Mouse (Mus musculus) limb, embryonic 12.5 days (tissue): ENCODE data around the gene Iqschfp. TPM values are rescaled to one million over a fixed set of nuclear protein-coding genes. Genes with fewer than 3 reads are reported as not detected.

Experiments used
- ATAC-seq: fragments of 200-750 bp; cut with Nextera tagmentation; 2 replicates; pipeline ENCODE4 v1.8.0; 2017; ENCODE audit warnings: low read depth, moderate TSS enrichment; ENCODE audit not compliant: insufficient number of reproducible peaks, insufficient read depth, low FRiP score, low TSS enrichment
- H3K27ac ChIP-seq: fragments of 300-500 bp; sonication (generic); 2 replicates; pipeline ENCODE4 v1.5.1; 2016; ENCODE audit warnings: mild to moderate bottlenecking, moderate library complexity
- H3K27me3 ChIP-seq: fragments of 300-500 bp; sonication (generic); 2 replicates; pipeline ENCODE4 v1.6.1; 2016; ENCODE audit warnings: mild to moderate bottlenecking, moderate library complexity
- H3K36me3 ChIP-seq: fragments of 300-500 bp; sonication (generic); 2 replicates; pipeline ENCODE4 v1.6.1; 2016; ENCODE audit warnings: mild to moderate bottlenecking, moderate library complexity
- H3K4me1 ChIP-seq: fragments of 300-500 bp; sonication (generic); replicated peaks from 2 replicates; pipeline ENCODE4 v1.6.1; 2016
- H3K4me2 ChIP-seq: fragments of 300-500 bp; sonication (generic); 2 replicates; pipeline ENCODE4 v1.6.1; 2016; ENCODE audit warnings: mild to moderate bottlenecking, moderate library complexity
- H3K4me3 ChIP-seq: fragments of 300-500 bp; sonication (generic); replicated peaks from 2 replicates; pipeline ENCODE4 v1.5.1; 2016; ENCODE audit warnings: mild to moderate bottlenecking
- H3K9ac ChIP-seq: fragments of 300-500 bp; sonication (generic); replicated peaks from 2 replicates; pipeline ENCODE4 v1.6.1; 2016; ENCODE audit warnings: mild to moderate bottlenecking, moderate library complexity
- H3K9me3 ChIP-seq: fragments of 300-500 bp; sonication (generic); 2 replicates; pipeline ENCODE4 v1.6.1; 2016; ENCODE audit warnings: mild to moderate bottlenecking, moderate library complexity
- WGBS: fragments of 180-500 bp; shearing (Covaris S2); methylation state at CpG from one replicate; pipeline ENCODE4 v1.1.7; 2016; 5-methylcytosine and 5-hydroxymethylcytosine counted together
- polyA plus RNA-seq: library from polyadenylated mRNA; unstranded; fragments of >200 nt; fragmentation: Nextera tagmentation; extraction: Ambion mirVana; gene quantifications from 2 replicates; pipeline ENCODE4 v1.2.1, GENCODE M21; 2016

The Iqschfp gene
- polyA plus RNA-seq, 1 experiment from 2014 or later, result 0.87 TPM

GRCm38 (mm10) chr3:68493586-68494295 is 601.7 kb downstream of the Iqschfp start:
- H3K4me1 ChIP-seq, result peaks cover 43% of the 10 kb centered on the region
- H3K9me3 ChIP-seq, result no peaks in the 10 kb centered on the region
- peak overlapping the region; percentile 87 for H3K27ac ChIP-seq
- WGBS, result under 1% methylated on average over 56 of the region's 70 CpGs
- H3K9ac ChIP-seq, result peak overlapping the region; percentile 81
- H3K4me3 ChIP-seq, result peak overlapping the region; percentile 74
- peaks cover 20% of the 10 kb centered on the region for H3K27me3 ChIP-seq
- peak; percentile 37 for ATAC-seq
- no peaks in the 10 kb centered on the region for H3K36me3 ChIP-seq
- H3K4me2 ChIP-seq, result peak overlapping the region; percentile 98

- ATAC-seq, result peak; percentile 30
- Histone ChIP-seq H3K27ac (peak overlapping the region; percentile 78), H3K4me2 (peak overlapping the region; percentile 98), H3K9ac (peak overlapping the region; percentile 81), H3K9me3 (no peaks in the 10 kb centered on the region), H3K36me3 (no peaks in the 10 kb centered on the region), H3K4me3 (peak overlapping the region; percentile 74), H3K4me1 (peaks cover 38% of the 10 kb centered on the region), H3K27me3 (peaks cover 22% of the 10 kb centered on the region)
- WGBS, result under 1% methylated on average over 68 of the region's 68 CpGs
Observed at GRCm38 (mm10) chr3:68494296-68495095, 602.5 kb downstream of the Iqschfp start.

DNA sequence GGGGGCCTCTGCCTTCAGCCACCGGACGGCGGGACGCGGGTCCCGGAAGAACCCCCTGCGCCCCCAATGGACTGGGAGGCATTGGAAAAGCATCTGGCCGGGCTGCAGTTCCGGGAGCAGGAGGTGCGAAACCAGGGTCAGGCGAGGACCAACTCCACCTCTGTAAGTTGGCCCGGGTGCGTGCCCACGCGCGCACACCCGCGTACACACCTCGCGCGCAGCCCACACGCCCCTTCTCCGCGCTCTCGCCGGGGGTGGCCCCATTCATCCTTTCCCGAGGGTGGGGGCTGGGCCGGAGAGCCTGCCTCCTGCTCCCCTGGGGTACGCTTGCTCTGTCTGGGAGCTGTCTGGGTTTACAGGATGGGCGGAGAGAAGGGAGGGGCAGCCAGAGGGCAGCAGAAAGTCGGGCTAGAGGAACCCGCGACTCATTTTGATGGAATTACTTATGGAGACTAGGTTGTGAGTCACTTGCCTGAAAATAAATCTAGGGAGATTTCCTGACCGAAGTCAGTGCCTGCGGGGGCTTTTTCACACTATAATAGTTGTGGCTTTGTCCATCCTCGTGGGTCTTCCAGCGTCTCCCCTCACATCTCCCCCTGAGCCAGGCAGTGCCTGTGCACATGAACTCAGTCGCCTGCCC is 603.2 kb downstream of the Iqschfp start:
- H3K4me1 ChIP-seq, result peaks cover 38% of the 10 kb centered on the region
- H3K9me3 ChIP-seq, result no peaks in the 10 kb centered on the region
- peaks cover 23% of the 10 kb centered on the region for H3K27me3 ChIP-seq
- peak overlapping the region; percentile 81 for H3K9ac ChIP-seq
- H3K27ac ChIP-seq, result peak overlapping the region; percentile 78
- WGBS, result under 1% methylated on average over 38 of the region's 38 CpGs
- peak overlapping the region; percentile 98 for H3K4me2 ChIP-seq
- H3K36me3 ChIP-seq, result no peaks in the 10 kb centered on the region
- ATAC-seq, result peak; percentile 30; the same call in 1 of the 2 replicates
- H3K4me3 ChIP-seq, result peak overlapping the region; percentile 74

GRCm38 (mm10) chr3:68495736-68496242 is 603.8 kb downstream of the Iqschfp start:
- no peaks in the 10 kb centered on the region for H3K36me3 ChIP-seq
- H3K27ac ChIP-seq, result peak overlapping the region; percentile 78
- peak overlapping the region; percentile 98 for H3K4me2 ChIP-seq
- H3K4me1 ChIP-seq, result peaks cover 38% of the 10 kb centered on the region
- no peaks in the 10 kb centered on the region for H3K9me3 ChIP-seq
- H3K27me3 ChIP-seq, result peaks cover 22% of the 10 kb centered on the region
- H3K9ac ChIP-seq, result peak overlapping the region; percentile 81
- WGBS, result 3% methylated on average over 9 of the region's 9 CpGs
- ATAC-seq, result no peak
- H3K4me3 ChIP-seq, result peak overlapping the region; percentile 74

GRCm38 (mm10) chr3:68496513-68496912 is 604.5 kb downstream of the Iqschfp start:
- Histone ChIP-seq H3K27ac (no peak overlapping the region), H3K27me3 (peaks cover 19% of the 10 kb centered on the region), H3K4me3 (no peak overlapping the region; the same call in 1 of the 2 replicates), H3K36me3 (no peaks in the 10 kb centered on the region), H3K4me1 (peaks cover 35% of the 10 kb centered on the region), H3K9me3 (no peaks in the 10 kb centered on the region), H3K4me2 (peak overlapping the region; percentile 98), H3K9ac (no peak overlapping the region)
- 45% methylated on average over 6 of the region's 6 CpGs for WGBS
- no peak for ATAC-seq

DNA sequence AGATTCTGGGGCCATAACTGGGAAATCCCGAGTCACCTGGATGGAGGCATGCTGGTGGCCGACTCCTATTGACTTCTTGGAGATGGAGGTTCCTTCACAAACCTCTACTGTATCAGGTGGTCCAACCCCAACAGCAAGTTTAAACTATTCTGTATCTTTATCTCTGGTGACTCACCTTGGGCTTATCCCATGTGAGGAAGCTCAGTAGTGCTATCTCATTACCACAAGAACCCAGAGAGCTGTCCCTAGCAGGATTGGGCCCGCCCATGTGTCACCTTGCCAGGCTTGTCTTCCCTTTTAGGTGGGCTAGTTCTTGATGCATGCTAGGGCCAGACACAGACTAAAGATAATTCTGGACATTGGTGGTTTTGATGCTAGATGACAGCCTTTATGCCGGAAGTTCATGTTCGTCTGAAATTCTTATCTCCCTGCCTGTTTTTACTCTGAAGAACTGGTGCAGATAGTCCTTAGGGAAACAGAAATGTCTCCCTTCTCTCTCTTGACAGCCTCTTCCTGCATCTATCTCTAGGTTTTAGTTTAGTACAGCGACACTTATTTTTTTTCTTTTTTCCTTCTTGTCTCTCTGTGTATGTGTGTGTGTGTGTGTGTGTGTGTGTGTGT is 607.6 kb downstream of the Iqschfp start:
- Histone ChIP-seq H3K9ac (no peak overlapping the region), H3K9me3 (no peaks in the 10 kb centered on the region), H3K27me3 (peaks cover 13% of the 10 kb centered on the region; the same call in 1 of the 2 replicates), H3K4me3 (no peak overlapping the region), H3K4me2 (no peak overlapping the region), H3K27ac (no peak overlapping the region), H3K36me3 (no peaks in the 10 kb centered on the region), H3K4me1 (peaks cover 13% of the 10 kb centered on the region)
- WGBS, result 91% methylated on average over 6 of the region's 6 CpGs
- ATAC-seq, result no peak

- Histone ChIP-seq H3K27me3 (no peaks in the 10 kb centered on the region), H3K9me3 (no peaks in the 10 kb centered on the region), H3K4me2 (no peak overlapping the region), H3K4me3 (no peak overlapping the region), H3K27ac (no peak overlapping the region), H3K36me3 (0 out of 2 replicates have a peak, but pooled peaks cover 2% of the 10 kb centered on the region), H3K4me1 (no peaks in the 10 kb centered on the region), H3K9ac (no peak overlapping the region)
- 92% methylated on average over 3 of the region's 3 CpGs for WGBS
- ATAC-seq, result no peak
Observed at GRCm38 (mm10) chr3:68504838-68505237, 612.8 kb downstream of the Iqschfp start.

GRCm38 (mm10) chr3:68506769-68507318 is 614.8 kb downstream of the Iqschfp start:
- H3K4me3 ChIP-seq, result no peak overlapping the region
- no peak overlapping the region for H3K27ac ChIP-seq
- H3K4me1 ChIP-seq, result no peaks in the 10 kb centered on the region
- 0 out of 2 replicates have a peak, but pooled peaks cover 2% of the 10 kb centered on the region for H3K36me3 ChIP-seq
- no peaks in the 10 kb centered on the region for H3K9me3 ChIP-seq
- no peak overlapping the region for H3K4me2 ChIP-seq
- WGBS, result 61% methylated on average over 7 of the region's 7 CpGs
- H3K9ac ChIP-seq, result no peak overlapping the region
- H3K27me3 ChIP-seq, result no peaks in the 10 kb centered on the region
- no peak for ATAC-seq

GRCm38 (mm10) chr3:68508629-68509028 is 616.6 kb downstream of the Iqschfp start:
- H3K4me2 ChIP-seq, result no peak overlapping the region
- H3K9me3 ChIP-seq, result no peaks in the 10 kb centered on the region
- H3K27me3 ChIP-seq, result no peaks in the 10 kb centered on the region
- H3K9ac ChIP-seq, result no peak overlapping the region
- WGBS, result 64% methylated on average over 6 of the region's 6 CpGs
- H3K36me3 ChIP-seq, result 0 out of 2 replicates have a peak, but pooled peaks cover 2% of the 10 kb centered on the region
- no peak overlapping the region for H3K4me3 ChIP-seq
- peak overlapping the region; percentile 29; the same call in 1 of the 2 replicates for H3K27ac ChIP-seq
- ATAC-seq, result no peak
- no peaks in the 10 kb centered on the region for H3K4me1 ChIP-seq

DNA sequence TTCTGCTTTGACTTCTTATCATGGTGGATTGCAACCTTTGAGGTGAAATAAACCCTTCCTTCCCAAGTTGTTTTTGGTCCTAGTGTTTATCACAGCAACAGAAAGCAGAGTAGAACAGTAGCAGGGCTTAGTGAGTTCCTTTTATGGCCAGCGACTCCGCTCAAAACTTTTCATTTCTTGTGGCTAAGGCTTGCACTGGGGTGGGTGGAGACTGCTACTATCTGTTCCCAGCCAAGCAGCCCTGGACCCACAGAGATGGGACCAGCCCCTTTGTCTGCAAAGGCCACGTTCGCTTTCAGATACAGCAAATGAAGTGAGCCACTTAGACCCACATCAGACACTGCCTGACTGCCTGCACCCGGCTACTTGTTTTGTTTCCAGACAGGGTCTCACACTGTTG is 618.8 kb downstream of the Iqschfp start:
- no peaks in the 10 kb centered on the region for H3K27me3 ChIP-seq
- H3K27ac ChIP-seq, result no peak overlapping the region
- H3K4me3 ChIP-seq, result no peak overlapping the region
- no peak overlapping the region for H3K9ac ChIP-seq
- 89% methylated on average over 5 of the region's 5 CpGs for WGBS
- H3K4me1 ChIP-seq, result no peaks in the 10 kb centered on the region
- no peak overlapping the region for H3K4me2 ChIP-seq
- no peaks in the 10 kb centered on the region for H3K9me3 ChIP-seq
- ATAC-seq, result no peak
- 0 out of 2 replicates have a peak, but pooled peaks cover 2% of the 10 kb centered on the region for H3K36me3 ChIP-seq
